Comparison of ENCODE assay signal across 8 mouse cellular contexts in the genomic region with DNA sequence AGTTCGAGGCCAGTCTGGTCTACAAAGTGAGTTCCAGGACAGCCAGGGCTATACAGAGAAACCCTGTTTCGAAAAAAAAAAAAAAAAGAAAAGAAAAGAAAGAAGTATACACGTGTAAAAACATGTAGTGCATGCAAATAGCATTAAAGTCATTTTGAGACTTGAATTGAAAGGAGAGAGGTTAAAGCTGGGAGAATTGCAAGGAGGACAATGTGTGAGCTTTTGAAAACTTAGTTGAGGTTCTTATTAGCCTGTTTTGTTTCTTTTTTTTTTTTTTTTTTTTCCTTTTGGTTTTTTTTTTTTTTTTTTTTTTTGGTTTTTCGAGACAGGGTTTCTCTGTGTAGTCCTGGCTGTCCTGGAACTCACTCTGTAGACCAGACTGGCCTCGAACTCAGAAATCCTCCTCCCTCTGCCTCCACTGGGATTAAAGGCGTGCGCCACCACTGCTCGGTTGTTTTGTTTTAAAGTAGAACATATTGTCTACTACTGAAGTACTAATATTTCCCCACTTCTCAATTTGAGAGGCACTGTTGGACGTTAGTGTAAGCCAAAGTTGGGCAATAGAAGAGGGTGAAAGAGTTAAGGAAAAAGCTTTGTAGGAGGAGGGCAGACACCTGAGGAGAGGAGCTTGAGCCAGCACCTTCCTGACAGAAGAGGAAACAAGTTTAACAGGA. TPM values are rescaled to one million over a fixed set of nuclear protein-coding genes. Genes with fewer than 3 reads are reported as not detected.
A peak's percentile ranks its signal among the peaks of the same experiment; 100 is the strongest.
DNase-seq lines count a peak whose midpoint lies in the region; ATAC-seq and TF ChIP-seq lines count a peak whose summit lies in the region.

No protein-coding gene starts in this region.

- peak overlapping the region; percentile 83 for H3K4me3 ChIP-seq in lung, postnatal 0 days (ENCODE audit: low read depth, low read length)
- H3K4me3 ChIP-seq in forebrain, embryonic 10.5 days: peak overlapping the region; percentile 85
- peak overlapping the region; percentile 61 for H3K4me3 ChIP-seq in limb, embryonic 11.5 days (ENCODE audit: low read depth, low read length)
- H3K4me3 ChIP-seq in neural tube, embryonic 15.5 days (replicated peaks): peak overlapping the region; percentile 61

- H3K27ac ChIP-seq in lung, postnatal 0 days (ENCODE audit: low read length): peak overlapping the region; percentile 99
- peak overlapping the region; percentile 97 for H3K27ac ChIP-seq in forebrain, embryonic 10.5 days
- peak overlapping the region; percentile 89 for H3K27ac ChIP-seq in limb, embryonic 11.5 days (replicated peaks; ENCODE audit: low read depth, low read length)
- peak overlapping the region; percentile 86 for H3K27ac ChIP-seq in neural tube, embryonic 15.5 days (replicated peaks)

- TF ChIP-seq CTCF in lung, postnatal 0 days (IDR thresholded peaks at IDR 0.05): no peak

- no peaks in the 10 kb centered on the region for H3K9me3 ChIP-seq in lung, postnatal 0 days (ENCODE audit: low read length)
- H3K9me3 ChIP-seq in forebrain, embryonic 10.5 days: no peaks in the 10 kb centered on the region
- H3K9me3 ChIP-seq in limb, embryonic 11.5 days (ENCODE audit: control insufficient read depth, low read length): no peaks in the 10 kb centered on the region
- H3K9me3 ChIP-seq in neural tube, embryonic 15.5 days (replicated peaks): no peaks in the 10 kb centered on the region

- peaks cover 18% of the 10 kb centered on the region; the same call in 1 of the 2 replicates for H3K4me1 ChIP-seq in lung, postnatal 0 days (ENCODE audit: insufficient read depth, low read depth, low read length)
- H3K4me1 ChIP-seq in forebrain, embryonic 10.5 days: peaks cover 52% of the 10 kb centered on the region
- H3K4me1 ChIP-seq in limb, embryonic 11.5 days (ENCODE audit: control insufficient read depth, insufficient read depth, low read length): peaks cover 8% of the 10 kb centered on the region
- H3K4me1 ChIP-seq in neural tube, embryonic 15.5 days: peaks cover 48% of the 10 kb centered on the region

- ATAC-seq in lung, postnatal 0 days: no peak
- no peak for ATAC-seq in limb, embryonic 11.5 days (ENCODE audit: insufficient number of reproducible peaks, low FRiP score, low TSS enrichment, low read depth)
- ATAC-seq in neural tube, embryonic 15.5 days (ENCODE audit: low FRiP score): no peak
- ATAC-seq in megakaryocyte progenitor cell, adult 5-6 weeks (replicated peaks; ENCODE audit: poor library complexity): no peak

- WGBS in lung, postnatal 0 days: 36% methylated on average over 8 of the region's 9 CpGs
- 34% methylated on average over 9 of the region's 9 CpGs for WGBS in forebrain, embryonic 10.5 days
- WGBS in limb, embryonic 11.5 days: 47% methylated on average over 9 of the region's 9 CpGs
- 42% methylated on average over 8 of the region's 9 CpGs for WGBS in neural tube, embryonic 15.5 days

- TF ChIP-seq EP300 in lung, postnatal 0 days (IDR thresholded peaks at IDR 0.05): peak; percentile 85; the same call in 1 of the 2 replicates

- no peak overlapping the region for H3K9ac ChIP-seq in lung, postnatal 0 days (replicated peaks; ENCODE audit: low read depth)
- peak overlapping the region; percentile 80 for H3K9ac ChIP-seq in limb, embryonic 11.5 days (ENCODE audit: low read length)
- peak overlapping the region; percentile 74 for H3K9ac ChIP-seq in neural tube, embryonic 15.5 days (replicated peaks)

- H3K36me3 ChIP-seq in lung, postnatal 0 days (ENCODE audit: insufficient read depth, low read length): no peaks in the 10 kb centered on the region
- H3K36me3 ChIP-seq in forebrain, embryonic 10.5 days (replicated peaks): peaks cover 2% of the 10 kb centered on the region
- H3K36me3 ChIP-seq in limb, embryonic 11.5 days (ENCODE audit: control insufficient read depth, insufficient read depth, low read length): no peaks in the 10 kb centered on the region; the same call in 1 of the 2 replicates
- H3K36me3 ChIP-seq in neural tube, embryonic 15.5 days: no peaks in the 10 kb centered on the region

- H3K27me3 ChIP-seq in lung, postnatal 0 days (replicated peaks; ENCODE audit: insufficient read depth, low read length): no peaks in the 10 kb centered on the region
- H3K27me3 ChIP-seq in forebrain, embryonic 10.5 days (ENCODE audit: poor library complexity, severe bottlenecking): peaks cover 46% of the 10 kb centered on the region
- H3K27me3 ChIP-seq in limb, embryonic 11.5 days (ENCODE audit: control insufficient read depth, insufficient read depth, low read length): peaks cover 12% of the 10 kb centered on the region
- peaks cover 33% of the 10 kb centered on the region for H3K27me3 ChIP-seq in neural tube, embryonic 15.5 days (replicated peaks)

- H3K4me2 ChIP-seq in lung, postnatal 0 days (replicated peaks; ENCODE audit: low read depth, low read length): peak overlapping the region; percentile 92
- peak overlapping the region; percentile 73 for H3K4me2 ChIP-seq in limb, embryonic 11.5 days (ENCODE audit: low read depth, severe bottlenecking)
- peak overlapping the region; percentile 83 for H3K4me2 ChIP-seq in neural tube, embryonic 15.5 days

- DNase-seq in lung, postnatal 0 days (ENCODE audit: low spot score): peak; percentile 97
- no peak for DNase-seq in lung, postnatal 36 days
- no peak for DNase-seq in forebrain, embryonic 10.5 days (ENCODE audit: extremely low spot score, low spot score)
- DNase-seq in limb, embryonic 11.5 days (ENCODE audit: low spot score): no peak
- no peak for DNase-seq in adrenal gland, adult 2 months
- no peak for DNase-seq in left cerebral cortex, adult 11 months (ENCODE audit: low spot score)

RNA-seq across cellular contexts. Expression of a gene that starts 0.6 kb away (rescaled TPM):
- 23.4 and 24.9 TPM in 2 replicates for polyA plus RNA-seq in lung, postnatal 0 days (2015; fragmentation: Nextera tagmentation; extraction: Ambion mirVana)
- 57.1 and 63.8 TPM in 2 replicates for polyA plus RNA-seq in forebrain, embryonic 10.5 days (2016; fragmentation: Nextera tagmentation; extraction: Ambion mirVana)
- polyA plus RNA-seq in limb, embryonic 11.5 days (2014; fragmentation: Nextera tagmentation; extraction: Ambion mirVana): 49.4 and 52.4 TPM in 2 replicates
- 41.7 and 42.7 TPM in 2 replicates for polyA plus RNA-seq in neural tube, embryonic 15.5 days (2015; fragmentation: Nextera tagmentation; extraction: Ambion mirVana)
- 10 to 100 TPM; 22.9 to 26.5 TPM for total RNA-seq in adrenal gland, adult 2 months (2021)
- 11.5 and 15.5 TPM in 2 replicates for polyA plus RNA-seq in adrenal gland, adult 2 months (2012; rRNA removed)
- total RNA-seq in megakaryocyte progenitor cell, adult 5-6 weeks (2015): 36.6 and 37.7 TPM in 2 replicates
- total RNA-seq in megakaryocyte progenitor cell, adult 5-6 weeks (2017): 38.9 and 53.4 TPM in 2 replicates

RNA-seq across cellular contexts. Expression of a gene that starts 2.5 kb away (rescaled TPM):
- polyA plus RNA-seq in lung, postnatal 0 days (2015; fragmentation: Nextera tagmentation; extraction: Ambion mirVana): 16.8 and 17.9 TPM in 2 replicates
- 3.5 and 3.6 TPM in 2 replicates for polyA plus RNA-seq in forebrain, embryonic 10.5 days (2016; fragmentation: Nextera tagmentation; extraction: Ambion mirVana)
- 5.4 and 6.5 TPM in 2 replicates for polyA plus RNA-seq in limb, embryonic 11.5 days (2014; fragmentation: Nextera tagmentation; extraction: Ambion mirVana)
- polyA plus RNA-seq in neural tube, embryonic 15.5 days (2015; fragmentation: Nextera tagmentation; extraction: Ambion mirVana): 7.7 and 13.2 TPM in 2 replicates
- 10 to 100 TPM; 11.4 to 26.1 TPM for total RNA-seq in adrenal gland, adult 2 months (2021)
- polyA plus RNA-seq in adrenal gland, adult 2 months (2012; rRNA removed): 10.5 and 11.0 TPM in 2 replicates
- total RNA-seq in megakaryocyte progenitor cell, adult 5-6 weeks (2015): 9.6 and 13.0 TPM in 2 replicates
- total RNA-seq in megakaryocyte progenitor cell, adult 5-6 weeks (2017): 9.1 and 10.7 TPM in 2 replicates

RNA-seq across cellular contexts. Expression of a gene that starts 42.3 kb away (rescaled TPM):
- polyA plus RNA-seq in lung, postnatal 0 days (2015; fragmentation: Nextera tagmentation; extraction: Ambion mirVana): 33.9 and 34.7 TPM in 2 replicates
- 119 and 120 TPM in 2 replicates for polyA plus RNA-seq in forebrain, embryonic 10.5 days (2016; fragmentation: Nextera tagmentation; extraction: Ambion mirVana)
- polyA plus RNA-seq in limb, embryonic 11.5 days (2014; fragmentation: Nextera tagmentation; extraction: Ambion mirVana): 151 TPM in 2 replicates
- polyA plus RNA-seq in neural tube, embryonic 15.5 days (2015; fragmentation: Nextera tagmentation; extraction: Ambion mirVana): 16.1 and 33.7 TPM in 2 replicates
- 10 to 100 TPM; 12.6 to 16.2 TPM for total RNA-seq in adrenal gland, adult 2 months (2021)
- 10.5 and 10.7 TPM in 2 replicates for polyA plus RNA-seq in adrenal gland, adult 2 months (2012; rRNA removed)
- 83.1 and 98.3 TPM in 2 replicates for total RNA-seq in megakaryocyte progenitor cell, adult 5-6 weeks (2015)
- total RNA-seq in megakaryocyte progenitor cell, adult 5-6 weeks (2017): 65.8 and 68.0 TPM in 2 replicates

RNA-seq across cellular contexts. Expression of a gene that starts 43.1 kb away (rescaled TPM):
- polyA plus RNA-seq in lung, postnatal 0 days (2015; fragmentation: Nextera tagmentation; extraction: Ambion mirVana): 1.0 and 1.4 TPM in 2 replicates
- 7.2 and 24.4 TPM in 2 replicates for polyA plus RNA-seq in forebrain, embryonic 10.5 days (2016; fragmentation: Nextera tagmentation; extraction: Ambion mirVana)
- 0.34 and 0.87 TPM in 2 replicates for polyA plus RNA-seq in limb, embryonic 11.5 days (2014; fragmentation: Nextera tagmentation; extraction: Ambion mirVana)
- polyA plus RNA-seq in neural tube, embryonic 15.5 days (2015; fragmentation: Nextera tagmentation; extraction: Ambion mirVana): 0.49 and 1.1 TPM in 2 replicates
- total RNA-seq in adrenal gland, adult 2 months (2021): 1 to 10 TPM in 1 of 2 experiments, under 1 TPM in 1; 0.86 to 1.0 TPM
- polyA plus RNA-seq in adrenal gland, adult 2 months (2012; rRNA removed): 0.30 and 0.76 TPM in 2 replicates
- 0.12 and 0.68 TPM in 2 replicates for total RNA-seq in megakaryocyte progenitor cell, adult 5-6 weeks (2015)
- 0.96 TPM in 1 of 2 replicates, not detected in the other for total RNA-seq in megakaryocyte progenitor cell, adult 5-6 weeks (2017)

RNA-seq across cellular contexts. Expression of a gene that starts 43.6 kb away (rescaled TPM):
- 8.2 and 9.8 TPM in 2 replicates for polyA plus RNA-seq in lung, postnatal 0 days (2015; fragmentation: Nextera tagmentation; extraction: Ambion mirVana)
- polyA plus RNA-seq in forebrain, embryonic 10.5 days (2016; fragmentation: Nextera tagmentation; extraction: Ambion mirVana): 0.24 and 0.44 TPM in 2 replicates
- 0.35 and 0.55 TPM in 2 replicates for polyA plus RNA-seq in limb, embryonic 11.5 days (2014; fragmentation: Nextera tagmentation; extraction: Ambion mirVana)
- polyA plus RNA-seq in neural tube, embryonic 15.5 days (2015; fragmentation: Nextera tagmentation; extraction: Ambion mirVana): 0.56 and 0.88 TPM in 2 replicates
- total RNA-seq in adrenal gland, adult 2 months (2021): 10 to 100 TPM; 35.8 to 64.4 TPM
- polyA plus RNA-seq in adrenal gland, adult 2 months (2012; rRNA removed): 16.0 and 16.8 TPM in 2 replicates
- total RNA-seq in megakaryocyte progenitor cell, adult 5-6 weeks (2015): 4.8 and 5.3 TPM in 2 replicates
- total RNA-seq in megakaryocyte progenitor cell, adult 5-6 weeks (2017): 12.8 and 15.5 TPM in 2 replicates
